18 mouse cellular contexts compared by ENCODE assay signal in the genomic region with DNA sequence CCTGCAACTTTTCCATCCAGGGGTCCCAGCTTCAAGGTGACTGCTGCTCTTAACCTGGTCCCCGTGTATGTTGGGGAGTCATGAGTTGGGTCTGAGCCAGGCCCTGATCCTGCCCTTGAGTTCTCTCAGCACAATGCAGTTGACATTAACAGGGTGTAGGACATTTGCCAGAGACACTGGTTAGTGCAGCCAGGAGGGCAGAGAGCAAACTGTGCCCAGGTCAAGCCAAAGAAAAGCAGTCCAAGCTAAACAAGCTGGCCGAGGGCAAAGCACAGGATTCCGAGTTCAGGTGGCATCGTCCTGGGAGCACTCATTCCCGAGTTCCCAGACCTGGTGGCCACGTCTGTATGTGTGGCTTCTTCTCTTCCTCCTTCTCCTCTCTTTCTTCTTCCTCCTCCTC. TPM values are rescaled to one million over a fixed set of nuclear protein-coding genes. Genes with fewer than 3 reads are reported as not detected.
"Had no signal": no experiment of that assay in that cellular context is flagged by ENCODE, and none has a peak within 500 bp of the region (broad histone marks: within the 10 kb centered on the region; RNA-seq: fewer than 3 reads in every experiment).

No protein-coding gene starts in this region.

- H3K4me1 ChIP-seq: midbrain, embryonic 15.5 days had no signal

- H3K4me2 ChIP-seq: limb, embryonic 12.5 days; liver, embryonic 11.5 days; lung, embryonic 15.5 days; midbrain, embryonic 11.5 days; midbrain, embryonic 15.5 days; neural tube, embryonic 12.5 days had no signal

- H3K4me3 ChIP-seq: layer of hippocampus, adult 2 months; limb, embryonic 12.5 days; lung, embryonic 15.5 days; megakaryocyte, embryonic 14.5 days; midbrain, embryonic 15.5 days; neural tube, embryonic 12.5 days had no signal

- H3K9ac ChIP-seq: limb, embryonic 12.5 days; lung, embryonic 15.5 days; midbrain, embryonic 15.5 days; neural tube, embryonic 12.5 days had no signal

- H3K9me3 ChIP-seq: limb, embryonic 12.5 days; lung, embryonic 15.5 days; megakaryocyte, embryonic 14.5 days; midbrain, embryonic 15.5 days; neural tube, embryonic 12.5 days had no signal

- DNase-seq: lung, postnatal 14 days; thymus, postnatal 4 days had no signal

- H3K27ac ChIP-seq: kidney, postnatal 0 days; layer of hippocampus, adult 2 months; limb, embryonic 12.5 days; lung, embryonic 15.5 days; macrophage; midbrain, embryonic 15.5 days; neural tube, embryonic 12.5 days; stomach, postnatal 0 days had no signal

- ATAC-seq: midbrain, embryonic 15.5 days had no signal

- H3K27me3 ChIP-seq: limb, embryonic 12.5 days; lung, embryonic 15.5 days; midbrain, embryonic 15.5 days; neural tube, embryonic 12.5 days had no signal

- H3K36me3 ChIP-seq: lung, embryonic 15.5 days; midbrain, embryonic 15.5 days; neural tube, embryonic 12.5 days had no signal

RNA-seq across cellular contexts. Expression of gene Espnl, which starts 4.2 kb away (rescaled TPM):
- total RNA-seq: monocyte, adult 5-6 weeks had no signal
- polyA plus RNA-seq: intestine, embryonic 14.5 days; liver, embryonic 16.5 days; macrophage had no signal

RNA-seq across cellular contexts. Expression of gene Klhl30, which starts 33.2 kb away (rescaled TPM):
- total RNA-seq: layer of hippocampus, postnatal 10 days; neutrophil, adult 5-6 weeks had no signal
- polyA plus RNA-seq: macrophage had no signal

RNA-seq across cellular contexts. Expression of gene Erfe, which starts 48.6 kb away (rescaled TPM):
- total RNA-seq: layer of hippocampus, adult 2 months; neutrophil, adult 5-6 weeks had no signal
- polyA plus RNA-seq: macrophage had no signal
